Comparison of ENCODE assay signal across 9 mouse cellular contexts in the genomic region with DNA sequence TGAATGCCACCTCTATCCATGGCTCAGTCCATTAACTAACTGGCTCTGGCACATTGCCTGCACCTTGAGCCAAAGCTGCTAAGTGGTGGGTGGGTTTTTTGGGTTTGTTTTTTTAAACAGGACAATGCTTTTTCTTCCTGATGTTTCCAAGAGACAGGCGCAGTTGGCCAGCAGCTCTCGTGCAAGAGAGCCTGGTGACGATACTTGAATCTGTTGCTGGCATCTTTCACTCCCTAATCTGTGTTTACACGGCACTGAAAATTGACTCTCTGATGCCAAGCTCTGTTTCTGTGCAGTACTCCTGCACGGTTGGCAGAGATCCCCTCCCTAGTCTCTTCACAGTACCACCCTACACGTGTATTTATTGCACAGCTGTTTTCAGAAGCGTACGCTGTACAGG. TPM values are rescaled to one million over a fixed set of nuclear protein-coding genes. Genes with fewer than 3 reads are reported as not detected.
DNase-seq lines count a peak whose midpoint lies in the region; ATAC-seq and TF ChIP-seq lines count a peak whose summit lies in the region.
"Had no signal": no experiment of that assay in that cellular context is flagged by ENCODE, and none has a peak within 500 bp of the region (broad histone marks: within the 10 kb centered on the region; RNA-seq: fewer than 3 reads in every experiment).

No protein-coding gene starts in this region.

- no peak overlapping the region for H3K9ac ChIP-seq in heart, embryonic 15.5 days
- H3K9ac ChIP-seq in heart, embryonic 11.5 days (ENCODE audit: low read depth, low read length), result no peak overlapping the region
- no peak overlapping the region for H3K9ac ChIP-seq in forebrain, embryonic 16.5 days (replicated peaks; ENCODE audit: low read depth, low read length)

- peak; percentile 30 for DNase-seq in adipocyte (ENCODE audit: low spot score)
- DNase-seq in left cerebral cortex, adult 2 months (ENCODE audit: extremely low spot score in 1 of 2, low spot score in 2 of 2), result peak; percentile 18 to 24
- peak; percentile 77 to 78 for DNase-seq in right cerebral cortex, postnatal 10 days (ENCODE audit: low spot score in 2 of 2)
- no peak for DNase-seq in adrenal gland, postnatal 25 days

- 0 out of 2 replicates have a peak, but pooled peaks have one; percentile 39 for ATAC-seq in heart, embryonic 15.5 days (replicated peaks; ENCODE audit: insufficient number of reproducible peaks, insufficient read depth, low FRiP score, low read depth)
- no peak for ATAC-seq in heart, embryonic 11.5 days (replicated peaks; ENCODE audit: insufficient number of reproducible peaks, low FRiP score, low TSS enrichment)
- peak; percentile 95 for ATAC-seq in forebrain, embryonic 16.5 days
- ATAC-seq in inflammation-experienced regulatory T-cells, adult 6 months, result no peak

- intact Hi-C loops in left cerebral cortex, adult 2 months (cut with DNase I), result no loop called here

- 51% methylated on average over 8 of the region's 8 CpGs for WGBS in heart, embryonic 15.5 days
- WGBS in heart, embryonic 11.5 days (ENCODE audit: insufficient replicate concordance), result 73% methylated on average over 8 of the region's 8 CpGs
- WGBS in forebrain, embryonic 16.5 days, result 25% methylated on average over 8 of the region's 8 CpGs

- H3K4me1 ChIP-seq in heart, embryonic 15.5 days (replicated peaks), result no peaks in the 10 kb centered on the region; the same call in 1 of the 2 replicates
- no peaks in the 10 kb centered on the region for H3K4me1 ChIP-seq in heart, embryonic 11.5 days (ENCODE audit: control insufficient read depth, insufficient read depth, low read length)
- peaks cover 5% of the 10 kb centered on the region for H3K4me1 ChIP-seq in forebrain, embryonic 16.5 days (replicated peaks; ENCODE audit: control insufficient read depth, insufficient read depth, low read length)

- H3K36me3 ChIP-seq in heart, embryonic 15.5 days, result no peaks in the 10 kb centered on the region
- no peaks in the 10 kb centered on the region for H3K36me3 ChIP-seq in heart, embryonic 11.5 days (ENCODE audit: control insufficient read depth, insufficient read depth, low read length)
- H3K36me3 ChIP-seq in forebrain, embryonic 16.5 days (ENCODE audit: control insufficient read depth, insufficient read depth), result no peaks in the 10 kb centered on the region

- H3K27me3 ChIP-seq in heart, embryonic 15.5 days, result no peaks in the 10 kb centered on the region
- H3K27me3 ChIP-seq in heart, embryonic 11.5 days (ENCODE audit: control insufficient read depth, insufficient read depth, low read length), result no peaks in the 10 kb centered on the region
- H3K27me3 ChIP-seq in forebrain, embryonic 16.5 days (replicated peaks; ENCODE audit: control insufficient read depth, insufficient read depth, low read length), result no peaks in the 10 kb centered on the region

- no peak overlapping the region for H3K4me2 ChIP-seq in heart, embryonic 15.5 days
- no peak overlapping the region for H3K4me2 ChIP-seq in heart, embryonic 11.5 days
- H3K4me2 ChIP-seq in forebrain, embryonic 16.5 days (ENCODE audit: low read length), result peak overlapping the region; percentile 35

- TF ChIP-seq CTCF in left cerebral cortex, adult 2 months (IDR thresholded peaks at IDR 0.05), result no peak

- H3K9me3 ChIP-seq in heart, embryonic 15.5 days (replicated peaks), result no peaks in the 10 kb centered on the region
- H3K9me3 ChIP-seq in heart, embryonic 11.5 days (replicated peaks; ENCODE audit: control insufficient read depth, low read length), result no peaks in the 10 kb centered on the region
- H3K9me3 ChIP-seq in forebrain, embryonic 16.5 days (ENCODE audit: control insufficient read depth, low read length), result no peaks in the 10 kb centered on the region

- H3K4me3 ChIP-seq in heart, embryonic 15.5 days, result no peak overlapping the region
- no peak overlapping the region for H3K4me3 ChIP-seq in heart, embryonic 11.5 days (ENCODE audit: low read depth, low read length)
- no peak overlapping the region for H3K4me3 ChIP-seq in forebrain, embryonic 16.5 days (replicated peaks; ENCODE audit: low read length)
- H3K4me3 ChIP-seq in left cerebral cortex, adult 2 months, result no peak overlapping the region

- H3K27ac ChIP-seq in heart, embryonic 15.5 days, result no peak overlapping the region
- H3K27ac ChIP-seq in heart, embryonic 11.5 days (ENCODE audit: low read depth, low read length), result no peak overlapping the region
- peak overlapping the region; percentile 73 for H3K27ac ChIP-seq in forebrain, embryonic 16.5 days (ENCODE audit: low read length)
- peak overlapping the region; percentile 36; the same call in 1 of the 2 replicates for H3K27ac ChIP-seq in left cerebral cortex, adult 2 months

RNA-seq across cellular contexts. Expression of a gene that starts 56.3 kb away (rescaled TPM):
- polyA plus RNA-seq in heart, embryonic 15.5 days (2015; fragmentation: Nextera tagmentation; extraction: Ambion mirVana), result not detected in 2 replicates
- polyA plus RNA-seq in heart, embryonic 11.5 days (2014; fragmentation: Nextera tagmentation; extraction: Ambion mirVana), result not detected in 2 replicates
- 2.4 and 2.6 TPM in 2 replicates for polyA plus RNA-seq in forebrain, embryonic 16.5 days (2015; fragmentation: Nextera tagmentation; extraction: Ambion mirVana)
- 10 to 100 TPM; 47.9 to 59.9 TPM for total RNA-seq in left cerebral cortex, adult 2 months (2021)
- 0.94 and 1.7 TPM in 2 replicates for total RNA-seq in adrenal gland, postnatal 25 days (2021)
- 1 to 10 TPM in 1 of 3 experiments, under 1 TPM in 1, not detected in 1; 0.23 to 1.9 TPM for polyA plus RNA-seq in inflammation-experienced regulatory T-cells, adult 6 months (2017; shearing (Covaris generic))
- total RNA-seq: neutrophil, adult 5-6 weeks had no signal

Comparison
In these comparisons a context has a peak if more than half of its experiments do, and no peak if none do; other contexts are left out.
1. ATAC-seq: peak in heart, embryonic 15.5 days (single experiment) and forebrain, embryonic 16.5 days (single experiment); none in heart, embryonic 11.5 days (single experiment) and inflammation-experienced regulatory T-cells, adult 6 months (single experiment).
2. H3K27ac ChIP-seq: peak in forebrain, embryonic 16.5 days (single experiment) and left cerebral cortex, adult 2 months (single experiment); none in heart, embryonic 15.5 days (single experiment) and heart, embryonic 11.5 days (single experiment).